Mouse (Mus musculus): ENCODE results near the gene Hfe2.

The Hfe2 gene

DNA sequence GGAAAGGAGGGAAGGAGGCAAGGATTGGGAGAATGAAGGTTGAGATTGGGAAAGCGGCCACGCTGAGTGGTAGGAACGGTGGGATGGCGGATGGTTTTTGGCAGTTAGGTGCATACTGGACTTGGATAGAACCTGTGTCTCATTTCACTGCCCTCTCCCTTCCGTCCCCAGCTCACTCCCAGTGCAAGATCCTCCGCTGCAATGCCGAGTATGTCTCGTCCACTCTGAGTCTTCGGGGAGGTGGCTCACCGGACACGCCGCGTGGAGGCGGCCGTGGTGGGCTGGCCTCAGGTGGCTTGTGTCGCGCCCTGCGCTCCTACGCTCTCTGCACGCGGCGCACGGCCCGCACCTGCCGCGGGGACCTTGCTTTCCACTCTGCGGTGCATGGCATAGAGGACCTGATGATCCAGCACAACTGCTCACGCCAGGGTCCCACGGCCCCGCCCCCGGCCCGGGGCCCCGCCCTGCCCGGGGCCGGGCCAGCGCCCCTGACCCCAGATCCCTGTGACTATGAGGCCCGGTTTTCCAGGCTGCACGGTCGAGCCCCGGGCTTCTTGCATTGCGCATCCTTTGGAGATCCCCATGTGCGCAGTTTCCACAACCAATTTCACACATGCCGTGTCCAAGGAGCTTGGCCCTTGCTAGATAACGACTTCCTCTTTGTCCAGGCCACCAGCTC is 2.0 kb downstream of the Hfe2 start:
- no peak for DNase-seq (ENCODE audit: low spot score in 2 of 2)

DNA sequence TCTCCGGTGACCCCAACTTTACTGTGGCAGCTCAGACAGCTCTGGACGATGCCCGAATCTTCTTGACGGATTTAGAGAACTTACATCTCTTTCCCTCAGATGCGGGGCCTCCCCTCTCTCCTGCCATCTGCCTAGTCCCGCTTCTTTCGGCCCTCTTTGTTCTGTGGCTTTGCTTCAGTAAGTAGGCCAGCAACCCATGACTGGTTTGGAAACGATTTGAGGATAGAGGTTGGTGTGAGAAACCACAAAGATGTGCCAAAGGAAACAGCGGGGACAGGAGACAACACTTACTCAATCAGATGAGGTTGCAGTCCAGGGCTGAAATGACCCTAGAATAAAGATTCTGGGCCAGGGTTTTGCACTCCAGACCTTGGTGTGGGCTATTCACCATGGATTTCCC is 3.5 kb downstream of the Hfe2 start:
- DNase-seq (ENCODE audit: low spot score in 2 of 2) = no peak

DNA sequence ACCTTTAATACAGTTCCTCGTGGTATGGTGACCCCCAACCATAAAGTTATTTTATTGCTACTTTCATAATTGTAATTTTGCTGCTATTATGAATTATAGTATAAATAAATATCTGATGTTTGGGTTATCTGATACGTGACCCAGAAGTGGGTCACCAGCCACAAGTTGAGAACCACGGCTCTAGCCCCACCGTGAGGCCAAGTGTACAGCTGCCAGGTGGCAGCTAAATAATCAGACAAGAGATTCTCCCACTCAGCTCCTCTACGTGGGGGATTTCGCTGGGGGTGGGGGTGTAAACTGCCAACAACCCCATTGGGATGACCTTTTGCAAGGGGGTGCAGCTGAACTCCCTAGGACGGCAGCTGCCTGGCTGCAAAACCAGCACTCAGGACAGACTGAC is 7.1 kb downstream of the Hfe2 start:
- no peak for DNase-seq (ENCODE audit: low spot score in 2 of 2)

DNA sequence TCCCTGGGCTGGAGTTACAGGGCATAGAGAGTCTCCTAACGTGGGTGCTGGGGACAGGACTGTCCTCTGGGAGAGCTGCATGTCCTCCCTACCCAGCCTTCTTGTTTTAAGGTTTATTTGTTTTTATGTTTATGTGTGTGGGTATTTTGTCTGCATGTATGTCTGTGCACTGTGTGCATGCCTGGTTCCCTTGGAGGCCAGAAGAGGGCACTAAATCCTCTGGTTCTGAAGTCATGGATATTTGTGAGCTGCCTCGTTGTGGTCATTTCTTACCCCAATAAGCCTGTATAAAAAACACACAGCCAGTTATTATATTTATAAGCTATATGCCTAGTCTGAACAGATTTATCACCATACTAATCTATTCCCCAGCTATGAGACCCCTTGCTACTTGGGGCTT is 9.3 kb downstream of the Hfe2 start:
- no peak for DNase-seq (ENCODE audit: low spot score in 2 of 2)

DNA sequence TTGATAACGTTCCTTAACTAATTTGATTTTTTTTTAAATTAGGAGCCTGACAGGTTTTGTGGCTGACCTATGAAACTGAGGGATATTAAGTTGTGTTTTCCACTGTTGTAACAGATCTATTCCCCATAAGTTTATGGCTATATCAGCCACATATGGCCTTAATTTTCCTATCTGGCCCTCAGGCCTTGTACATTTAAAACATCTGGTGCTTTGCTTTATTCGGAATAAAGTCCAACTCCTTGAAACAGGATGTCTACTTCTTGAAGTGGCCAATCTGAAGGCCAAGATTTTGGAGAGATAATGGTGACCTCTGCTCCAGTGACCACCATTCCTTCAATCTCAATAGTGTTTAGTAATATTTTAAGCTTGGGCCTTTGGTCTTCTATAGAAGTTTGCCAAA is 14.3 kb downstream of the Hfe2 start:
- no peak for DNase-seq (ENCODE audit: low spot score in 2 of 2)

DNA sequence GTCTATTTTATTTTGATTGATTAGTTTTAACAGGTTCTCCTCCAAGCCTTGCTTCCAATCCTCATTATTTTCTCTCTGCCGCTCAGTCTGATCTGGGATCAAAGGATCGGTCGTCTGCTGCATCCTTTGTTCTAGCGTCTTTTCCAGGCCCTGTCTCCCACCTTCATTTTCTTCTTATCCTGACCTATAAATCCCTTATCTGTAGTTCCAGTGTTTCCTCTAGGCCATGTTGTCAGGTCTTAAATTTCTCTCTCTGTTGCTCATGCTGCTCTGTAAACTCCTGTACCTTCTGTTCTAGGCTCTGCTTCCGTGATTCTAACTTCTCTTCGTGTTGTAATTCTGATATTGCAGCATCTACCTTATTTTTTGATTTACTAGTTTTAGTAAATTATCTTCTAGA is 15.8 kb downstream of the Hfe2 start:
- no peak for DNase-seq (ENCODE audit: low spot score in 2 of 2)

DNA sequence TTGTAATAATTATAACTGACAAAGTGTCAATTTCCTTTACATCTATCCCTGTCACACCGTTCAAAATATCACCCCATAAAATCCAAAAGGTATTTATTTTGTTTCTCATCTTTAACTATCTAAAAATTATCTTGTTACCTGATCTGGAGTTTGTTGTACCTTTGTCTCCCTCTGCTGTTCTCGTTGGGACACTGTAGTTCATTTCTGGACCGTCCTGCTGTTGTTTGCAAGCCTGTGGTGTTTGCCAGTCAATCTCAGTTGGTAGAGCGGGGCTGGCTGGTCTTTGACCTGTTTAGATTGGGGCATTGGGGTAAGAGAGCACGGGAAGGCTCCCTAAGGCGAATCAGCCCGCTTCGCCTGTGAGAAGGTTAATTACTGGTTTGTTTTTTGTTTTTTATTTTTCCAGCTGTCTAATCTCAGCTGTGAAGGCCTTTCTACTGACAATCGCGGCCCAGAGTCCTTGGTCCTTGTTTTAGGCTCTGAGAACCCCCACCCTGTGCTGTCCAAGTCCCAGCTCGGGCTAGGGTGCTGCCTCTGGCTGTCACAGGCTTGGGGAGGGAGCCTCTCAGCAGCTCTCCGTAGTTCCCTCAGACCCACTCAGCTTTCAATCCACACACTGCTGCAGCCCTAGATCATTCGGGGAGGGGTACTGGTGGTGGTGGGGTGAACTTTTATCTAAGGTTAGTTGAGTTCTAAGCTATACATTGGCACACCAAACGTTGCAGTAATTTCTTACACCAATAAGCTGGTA is 16.5 kb downstream of the Hfe2 start:
- no peak for DNase-seq (ENCODE audit: low spot score in 2 of 2)

DNA sequence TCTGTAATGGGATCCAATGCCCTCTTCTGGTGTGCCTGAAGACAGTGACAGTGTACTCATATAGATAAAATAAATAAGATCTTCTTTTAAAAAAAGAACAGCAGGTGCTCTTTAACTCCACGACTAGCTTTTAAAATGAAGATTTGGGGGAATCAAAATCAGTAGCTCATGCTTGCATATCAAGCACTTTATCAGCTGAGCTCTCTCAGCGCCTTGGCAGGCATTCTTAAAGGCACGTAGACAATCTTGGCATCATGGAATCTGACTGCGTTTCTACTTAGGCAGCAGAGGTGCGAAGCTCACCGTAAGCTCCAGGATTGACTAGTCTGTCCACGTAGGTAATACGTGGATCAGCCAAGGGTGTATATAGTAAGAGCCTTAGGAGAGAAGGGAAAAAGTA is 17.6 kb downstream of the Hfe2 start:
- no peak for DNase-seq (ENCODE audit: low spot score in 2 of 2)

DNA sequence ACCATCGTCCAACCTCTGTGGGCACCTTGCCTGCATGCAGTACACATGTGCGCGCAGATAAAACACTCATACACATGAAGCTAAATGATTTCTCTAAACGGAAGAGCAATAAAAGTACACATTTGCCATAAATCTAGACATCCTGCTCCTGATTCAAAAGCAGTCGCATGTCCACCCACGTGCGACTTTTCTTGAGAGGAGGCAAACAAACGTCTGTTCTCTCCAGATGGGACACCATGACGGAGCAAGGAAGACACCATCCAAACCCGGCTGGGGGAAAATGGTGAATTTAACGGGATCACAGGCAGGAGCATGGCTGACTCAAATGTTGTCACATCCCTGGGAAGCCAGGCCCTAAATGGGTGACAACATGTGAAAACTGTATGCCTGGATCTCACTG is 18.4 kb downstream of the Hfe2 start:
- DNase-seq (ENCODE audit: low spot score in 2 of 2) = no peak

DNA sequence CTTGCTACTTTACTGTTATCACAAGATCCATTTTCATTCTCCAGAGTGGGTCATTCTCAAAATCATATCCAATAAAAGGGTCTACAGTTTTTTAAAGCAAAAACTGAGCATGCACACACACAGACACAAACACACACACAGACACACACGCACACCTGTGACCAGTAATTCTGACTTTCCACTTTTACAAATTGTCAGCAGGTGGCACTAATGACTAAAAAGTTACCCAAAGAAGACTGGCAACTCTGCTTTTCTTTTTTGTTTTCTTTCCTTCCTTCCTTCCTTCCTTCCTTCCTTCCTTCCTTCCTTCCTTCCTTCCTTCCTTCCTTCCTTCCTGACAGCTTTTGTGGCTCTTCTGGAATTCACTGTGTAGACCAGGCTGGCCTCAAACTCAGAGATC is 20.6 kb downstream of the Hfe2 start:
- DNase-seq (ENCODE audit: low spot score in 2 of 2) = no peak

DNA sequence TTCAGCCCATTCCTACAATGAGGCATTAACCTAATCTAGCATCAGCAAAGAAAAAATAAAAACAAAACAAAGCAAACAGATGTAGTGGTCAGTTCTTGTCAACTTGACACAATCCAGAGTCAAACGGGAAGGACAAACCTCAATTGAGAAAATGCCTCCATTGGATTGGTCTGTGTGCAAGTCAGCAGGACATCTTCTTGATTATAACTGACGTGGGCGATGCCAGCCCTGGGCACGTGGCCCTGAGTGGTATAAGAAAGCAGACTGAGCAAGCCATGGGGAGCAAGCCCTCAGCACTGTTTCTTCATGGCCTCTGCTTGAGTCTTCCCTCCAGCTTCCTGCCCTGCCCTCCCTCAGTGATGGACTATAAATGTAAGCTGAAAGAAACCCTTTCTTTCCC is 21.9 kb downstream of the Hfe2 start:
- no peak for DNase-seq (ENCODE audit: low spot score in 2 of 2)

DNA sequence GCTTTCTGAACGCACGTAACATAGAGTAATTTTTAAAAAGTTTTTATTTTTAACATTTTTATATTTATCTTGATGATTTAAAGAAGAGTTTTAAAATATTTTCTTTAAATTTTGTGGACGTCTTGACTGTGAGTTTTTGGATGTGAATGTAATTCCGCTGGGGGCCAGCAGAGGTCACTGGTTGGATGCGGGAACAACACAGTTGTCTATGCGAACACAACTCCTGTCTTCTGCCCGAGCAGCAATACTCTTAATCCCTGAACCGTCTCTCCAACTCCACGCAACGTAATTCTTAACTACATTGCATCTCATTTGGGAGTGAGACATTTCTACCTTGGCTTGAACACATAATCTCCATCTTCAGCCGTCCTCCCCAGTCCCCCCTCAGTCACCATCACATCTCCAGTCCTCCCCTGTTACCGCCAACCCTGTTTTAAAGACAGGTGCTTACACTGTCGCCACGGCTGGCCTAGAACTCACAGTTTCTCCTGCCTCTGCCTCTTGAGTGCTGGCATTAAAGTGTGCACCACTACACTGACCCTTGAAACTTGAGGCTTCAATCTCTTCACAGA is 22.5 kb downstream of the Hfe2 start:
- DNase-seq (ENCODE audit: low spot score in 2 of 2) = peak in 1 of 2 experiments; percentile 62

DNA sequence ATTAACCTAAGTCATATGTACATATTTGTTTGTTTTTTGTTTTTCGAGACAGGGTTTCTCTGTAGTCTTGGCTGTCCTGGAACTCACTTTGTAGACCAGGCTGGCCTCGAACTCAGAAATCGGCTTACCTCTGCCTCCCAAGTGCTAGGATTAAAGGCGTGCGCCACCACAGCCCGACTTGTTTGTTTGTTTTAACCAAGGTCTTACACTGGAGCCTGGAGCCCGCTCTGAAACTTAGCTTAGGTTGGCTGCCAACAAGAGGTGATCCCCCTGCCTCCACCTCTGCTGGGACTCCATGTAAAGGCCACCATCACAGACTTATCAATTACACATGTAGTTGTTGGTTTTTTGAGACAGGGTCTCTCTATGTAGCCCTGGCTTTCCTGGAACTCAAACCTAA is 23.9 kb downstream of the Hfe2 start:
- DNase-seq (ENCODE audit: low spot score in 2 of 2) = no peak

DNA sequence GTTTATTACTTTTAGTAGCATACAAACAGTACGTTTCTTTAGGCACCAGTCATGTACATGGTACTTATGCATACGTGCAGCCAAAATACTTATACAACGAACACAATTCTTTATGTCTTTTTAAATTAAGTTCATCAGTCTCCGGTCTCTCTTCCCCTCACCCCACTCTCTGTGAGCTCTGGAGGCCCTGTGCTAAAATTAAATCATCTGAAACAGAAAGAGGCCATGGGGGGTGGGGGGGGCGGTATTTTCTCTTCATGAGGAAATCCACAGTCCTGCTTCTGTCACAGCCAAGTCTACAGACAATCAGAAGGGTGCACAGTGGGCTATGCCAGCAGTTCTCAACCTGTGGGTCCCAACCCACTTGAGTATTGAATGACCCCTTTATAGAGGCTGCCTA is 24.4 kb downstream of the Hfe2 start:
- no peak for DNase-seq (ENCODE audit: low spot score in 2 of 2)

DNA sequence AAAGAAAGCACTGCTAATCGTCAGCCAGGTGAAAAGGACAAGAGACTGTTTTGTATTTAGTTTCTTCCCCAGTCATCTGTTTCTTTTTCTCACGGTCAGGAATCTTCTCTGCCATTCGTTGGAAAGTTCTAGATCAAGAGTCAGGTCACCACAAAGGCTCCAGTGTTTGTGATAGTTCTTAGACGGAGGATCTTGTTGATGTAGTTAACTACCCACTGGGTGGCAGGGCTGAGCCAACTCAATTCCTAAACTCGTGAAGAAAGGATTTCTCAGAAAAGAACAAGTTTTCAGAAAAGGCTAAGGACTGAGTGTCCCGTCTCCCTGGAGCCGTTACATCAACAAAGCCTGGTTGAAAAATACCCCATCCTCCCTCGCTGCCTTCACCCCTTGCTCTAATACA is 26.2 kb downstream of the Hfe2 start:
- no peak for DNase-seq (ENCODE audit: low spot score in 2 of 2)

DNA sequence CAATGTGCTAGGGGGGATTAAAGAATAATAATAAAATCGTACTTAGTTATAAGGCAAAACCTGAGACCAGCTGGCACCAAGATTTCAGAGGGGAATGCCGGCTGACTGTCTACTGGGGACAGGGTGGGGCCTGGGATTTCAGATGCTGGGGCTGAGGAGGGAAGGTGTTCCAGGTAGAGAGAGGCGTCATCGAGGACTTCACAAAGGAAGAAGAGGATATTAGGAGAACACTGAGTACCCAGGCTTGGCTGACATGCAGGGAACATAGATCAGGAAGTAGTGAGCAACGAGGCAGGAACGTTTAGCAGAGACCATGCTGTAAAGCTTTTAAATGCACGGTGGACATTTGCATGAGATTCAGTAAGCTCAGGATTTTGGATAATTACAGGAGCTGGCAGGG is 26.9 kb downstream of the Hfe2 start:
- DNase-seq (ENCODE audit: low spot score in 2 of 2) = no peak

DNA sequence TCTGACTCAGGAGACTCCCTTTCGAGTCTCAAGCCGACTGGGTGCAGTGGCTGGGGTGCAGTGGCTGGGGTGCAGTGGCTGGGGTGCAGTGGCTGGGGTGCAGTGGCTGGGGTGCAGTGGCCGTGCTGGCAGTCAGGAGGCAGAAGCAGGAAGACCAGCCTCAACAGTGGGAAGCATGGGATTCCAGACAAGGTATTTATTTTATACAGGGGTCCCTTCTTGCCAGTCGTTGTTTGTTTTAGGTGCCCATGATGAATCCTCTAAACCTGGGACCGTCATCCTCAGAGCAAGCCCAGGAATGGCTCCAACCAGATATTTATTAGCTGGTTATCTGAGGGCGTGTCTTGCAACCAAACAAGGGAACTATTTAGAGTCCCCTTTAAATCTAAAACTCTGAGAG is 28.6 kb downstream of the Hfe2 start:
- DNase-seq (ENCODE audit: low spot score in 2 of 2) = no peak

DNA sequence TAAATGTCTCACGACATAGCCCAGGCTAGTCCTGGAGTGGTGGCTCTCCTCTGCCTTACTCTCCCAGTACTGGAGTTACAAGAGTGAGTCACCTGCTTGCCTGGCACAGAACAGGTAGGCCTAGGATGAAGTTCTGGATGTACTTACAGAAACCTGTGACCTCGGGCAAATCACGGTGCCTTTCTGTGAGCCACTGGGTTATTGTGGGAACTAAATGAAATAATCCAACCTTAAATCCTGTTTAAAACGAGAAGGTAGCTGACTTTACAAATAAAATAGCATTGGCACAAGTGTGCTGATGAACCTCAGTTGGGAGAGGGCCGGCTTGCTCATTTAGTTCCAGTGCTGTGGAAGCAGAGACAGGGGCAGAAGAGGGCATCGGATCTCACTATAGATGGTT is 29.3 kb downstream of the Hfe2 start:
- no peak for DNase-seq (ENCODE audit: low spot score in 2 of 2)

DNA sequence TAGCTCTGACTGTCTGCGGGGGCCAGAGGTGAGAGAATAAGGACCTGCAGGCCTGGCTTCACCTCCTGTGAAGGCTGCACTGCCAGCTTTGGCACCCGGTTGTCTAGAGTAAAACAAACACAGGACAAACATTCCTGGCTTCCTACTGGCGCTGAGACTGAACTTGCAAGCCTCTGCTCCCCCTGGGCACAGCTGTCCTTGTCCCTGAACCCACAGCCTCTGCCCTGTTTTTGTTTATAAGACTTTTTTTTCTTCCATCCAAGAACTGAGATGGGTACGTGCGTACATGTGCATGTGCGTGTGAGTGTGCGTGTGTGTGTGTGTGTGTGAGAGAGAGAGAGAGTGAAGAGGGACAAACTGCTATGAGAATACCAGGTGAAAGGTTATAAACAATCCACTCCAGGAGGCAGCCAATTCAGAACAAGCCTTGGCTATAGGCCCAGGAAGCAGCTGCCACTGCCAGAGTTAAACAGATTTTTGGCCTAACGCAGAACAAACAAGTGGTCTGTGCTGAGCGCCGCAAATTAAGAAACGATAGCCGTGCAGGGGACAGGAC is 30.1 kb downstream of the Hfe2 start:
- peak in 1 of 2 experiments; percentile 73 for DNase-seq (ENCODE audit: low spot score in 2 of 2)

DNA sequence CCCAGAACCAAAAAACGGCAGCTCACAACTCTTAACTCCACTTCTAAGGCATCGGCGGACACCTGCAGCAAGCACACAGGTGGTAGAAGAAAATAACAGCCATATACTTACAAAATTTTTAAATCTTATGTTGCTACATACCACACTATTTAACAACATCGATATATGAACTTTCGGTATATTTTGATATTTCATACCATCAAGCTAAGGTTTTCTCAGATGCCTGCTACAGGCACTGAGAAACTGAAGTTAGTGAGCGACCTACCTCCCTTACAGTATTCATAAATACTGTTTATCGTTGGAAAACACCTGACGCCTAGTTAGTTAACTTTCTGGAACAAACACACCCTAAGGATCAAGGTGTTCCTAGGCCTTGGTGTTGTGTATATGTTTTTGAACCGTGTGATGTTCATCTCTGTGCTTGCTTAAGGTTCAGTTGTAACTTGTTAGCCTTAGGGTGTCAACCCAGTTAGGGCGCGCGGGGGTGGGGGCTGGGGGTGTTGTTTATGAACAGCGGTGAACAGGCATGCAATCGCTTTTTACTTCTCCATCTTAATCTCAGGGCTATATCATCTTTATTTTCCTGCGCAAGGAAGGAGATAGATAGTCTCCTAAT is 31.1 kb downstream of the Hfe2 start:
- no peak for DNase-seq (ENCODE audit: low spot score in 2 of 2)

DNA sequence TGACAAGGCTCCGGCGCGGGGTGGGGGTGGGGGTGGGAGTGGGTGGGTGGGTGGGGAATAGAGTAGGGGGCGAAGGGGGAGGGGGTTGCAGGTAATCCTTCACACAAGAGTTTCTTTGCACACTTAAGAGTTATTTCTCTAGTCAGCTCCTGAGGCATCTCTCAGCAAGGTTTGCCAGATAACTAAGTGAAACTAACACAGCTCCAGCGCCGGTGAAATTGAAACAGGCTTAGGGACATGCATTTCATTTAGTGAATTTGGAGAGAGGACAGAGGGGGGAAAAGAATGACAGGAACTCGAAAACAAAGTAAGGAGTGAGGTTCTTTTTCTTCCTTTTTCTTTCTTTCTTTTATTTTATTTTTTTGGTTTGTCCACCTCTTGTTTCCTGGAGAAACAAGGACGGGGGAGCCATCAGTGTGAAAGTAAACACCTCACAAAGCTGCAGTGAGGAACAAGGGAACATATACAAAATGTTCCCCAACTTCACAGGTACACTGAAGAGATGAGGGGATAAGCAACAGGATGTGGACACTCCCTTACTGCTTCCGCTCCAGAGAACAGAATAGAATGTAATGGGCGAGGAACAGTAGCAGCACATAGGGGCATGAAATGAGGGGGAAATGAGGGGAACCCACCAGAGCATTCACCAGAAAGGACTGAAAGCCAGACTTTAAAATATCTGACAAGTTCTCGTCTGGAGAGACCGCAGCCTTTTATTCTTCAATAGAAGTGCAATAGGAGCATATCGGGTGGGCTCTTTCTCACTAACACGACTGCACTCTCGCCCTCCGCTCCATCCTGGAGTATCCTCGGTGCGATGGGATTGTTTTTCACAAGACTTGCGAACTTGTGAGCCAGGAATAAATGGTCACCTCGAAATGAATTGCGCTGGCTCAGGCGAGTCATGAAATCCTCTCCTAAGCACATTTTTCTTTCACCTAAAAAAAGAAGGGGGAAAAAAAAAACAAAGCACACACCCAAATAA is 32.0 kb downstream of the Hfe2 start:
- DNase-seq (ENCODE audit: low spot score in 2 of 2) = no peak

Data from urinary bladder, adult 18-20 months (tissue).